Mouse (Mus musculus) monocyte, adult 2 months (primary cell): ENCODE measurements around the gene Gadd45a.

Source experiments
- DNase-seq, 2 experiments: peaks; one replicate each; pipeline ENCODE4 v3.0.0; 2022; ENCODE audit warnings: low spot score in 2 of 2, low read depth in 1 of 2

The Gadd45a gene

DNA sequence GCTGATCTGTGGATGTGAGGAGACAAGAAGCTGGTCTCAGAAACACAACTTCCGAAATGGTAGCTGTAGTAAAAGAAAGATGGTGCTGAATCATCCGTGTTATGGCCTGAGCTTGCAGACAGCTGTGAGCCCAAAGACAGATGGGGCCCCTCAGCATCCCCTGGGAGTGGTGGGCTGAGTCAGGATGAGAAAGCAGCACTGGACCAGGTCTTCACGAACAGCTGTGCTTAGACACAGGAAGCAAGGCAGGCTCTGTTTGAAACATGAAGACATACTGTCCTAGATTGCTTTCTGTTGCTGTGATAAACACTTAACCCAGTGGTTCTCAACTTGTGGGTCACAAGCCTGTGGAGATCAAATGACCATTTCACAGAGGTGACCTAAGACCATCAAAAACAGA lies 49.6 kb downstream of the Gadd45a start:
- DNase-seq = no peak

DNA sequence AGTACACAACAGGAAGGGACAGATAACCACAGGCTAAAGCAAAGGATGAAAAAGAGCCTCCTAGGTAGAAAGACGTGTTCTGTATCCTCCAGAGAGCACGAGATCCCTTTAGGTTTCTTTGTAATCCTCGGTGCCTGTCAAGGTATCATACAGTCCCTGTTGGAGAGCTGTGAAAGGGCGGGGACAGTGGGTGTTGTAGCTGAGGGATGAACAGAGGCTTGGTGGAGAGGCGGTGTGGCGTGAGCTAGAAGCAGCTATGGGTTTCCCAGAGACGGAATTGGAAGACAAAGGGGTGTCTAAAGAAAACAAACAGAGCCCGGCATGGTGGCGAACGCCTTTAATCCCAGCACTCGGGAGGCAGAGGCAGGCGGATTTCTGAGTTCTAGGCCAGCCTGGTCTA lies 51.2 kb downstream of the Gadd45a start:
- no peak for DNase-seq

DNA sequence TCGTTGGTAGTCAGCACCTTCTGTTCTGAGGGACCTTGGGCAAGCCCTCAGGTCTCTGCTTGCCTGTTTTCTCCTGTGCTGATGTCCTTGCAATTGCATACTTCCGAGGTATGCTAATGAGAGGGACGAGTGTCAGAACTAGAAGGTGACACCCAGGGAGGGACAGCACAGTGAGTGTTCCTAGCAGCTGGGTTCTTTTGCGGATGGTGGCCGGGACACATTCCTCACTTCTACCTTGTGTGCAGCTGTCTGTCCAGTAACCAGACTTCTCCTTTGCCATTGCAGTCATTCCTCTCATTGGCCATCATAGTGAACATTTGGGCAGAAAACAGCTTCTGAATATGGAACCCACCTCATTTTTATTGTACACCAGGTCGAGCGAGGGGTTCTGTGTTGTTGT lies 51.8 kb downstream of the Gadd45a start:
- DNase-seq = no peak
